Mouse (Mus musculus) lung, adult 2 months (tissue): ENCODE measurements around the gene Pip4p1. TPM values are rescaled to one million over a fixed set of nuclear protein-coding genes. Genes with fewer than 3 reads are reported as not detected.
A peak's percentile ranks its signal among the peaks of the same experiment; 100 is the strongest.
"Not testable (repeated sequence)": the region's sequence is repeated elsewhere in the genome, so short reads cannot be mapped to it uniquely, and the experiment has no call there.

Experiments used
- DNase-seq: peaks from one replicate; pipeline ENCODE4 v3.0.0; 2022
- H3K4me1 ChIP-seq: fragments of 200-500 bp; 2 replicates; pipeline ENCODE4 v1.6.1; 2011; ENCODE audit warnings: low read length; ENCODE audit not compliant: control insufficient read depth, insufficient read depth
- H3K4me3 ChIP-seq: fragments of 200-500 bp; replicated peaks from 2 replicates; pipeline ENCODE3; 2011; ENCODE audit warnings: low read depth, mild to moderate bottlenecking, control low read depth, low read length; ENCODE audit errors: extremely low read depth
- CTCF ChIP-seq: fragments of 200-500 bp; IDR thresholded peaks from 2 replicates; pipeline ENCODE4 v1.5.1; 2011; ENCODE audit warnings: mild to moderate bottlenecking, low read length, control low read depth; ENCODE audit not compliant: insufficient read depth
- POLR2A ChIP-seq: fragments of 200-500 bp; IDR thresholded peaks from 2 replicates; pipeline ENCODE4 v1.6.1; 2011; ENCODE audit warnings: low read depth, mild to moderate bottlenecking, control low read depth, low read length, borderline replicate concordance; ENCODE audit errors: extremely low read depth
- WGBS: fragments of 180-500 bp; shearing (Covaris S2); methylation state at CpG from one replicate; pipeline ENCODE4 v1.1.7; 2018; 5-methylcytosine and 5-hydroxymethylcytosine counted together
- polyA plus RNA-seq: library from polyadenylated mRNA; depleted of rRNA; stranded (reverse); fragments of >200 nt; gene quantifications from 2 replicates; pipeline ENCODE4 v1.2.3, GENCODE M21; 2012

The Pip4p1 gene
- polyA plus RNA-seq, 1 experiment = 99.1 TPM

DNA sequence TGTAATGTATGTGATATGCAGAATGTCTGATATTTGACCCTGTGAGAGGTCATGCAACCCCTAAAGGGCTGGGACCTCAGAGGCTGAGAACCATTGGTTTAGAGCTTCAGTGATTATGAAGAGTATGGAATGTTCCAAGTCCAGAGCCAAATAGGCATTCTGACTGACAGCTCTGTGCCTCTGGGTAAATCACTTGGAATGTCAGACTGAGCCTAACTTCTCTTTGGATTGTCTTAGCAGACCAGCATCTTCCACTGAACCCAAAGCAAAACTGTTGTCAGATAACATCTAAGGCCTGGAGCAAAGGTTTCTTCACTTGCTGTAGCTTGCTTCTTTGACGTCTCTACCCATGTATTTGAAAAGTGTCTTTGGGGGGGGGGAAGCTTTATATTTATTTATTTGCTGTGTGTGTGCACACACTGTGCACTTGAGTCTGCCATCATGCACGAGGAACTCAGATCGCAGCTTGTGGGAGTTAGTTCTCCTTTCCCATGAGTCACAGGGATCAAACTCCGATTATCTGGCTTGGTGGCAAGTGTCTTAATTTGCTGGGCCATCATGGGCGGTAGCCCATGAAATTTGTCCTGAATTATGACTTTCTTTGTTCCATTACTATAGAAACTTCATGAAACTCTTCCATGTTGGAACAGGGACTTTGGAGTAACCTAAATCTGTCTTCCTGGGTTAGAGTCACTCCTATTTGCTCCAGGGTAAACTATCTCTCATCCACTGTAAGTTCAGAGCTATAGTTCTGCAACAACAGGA is 37.7 kb upstream of the Pip4p1 start:
- no peak for DNase-seq
- Histone ChIP-seq H3K4me3 (no peak overlapping the region), H3K4me1 (no peaks in the 10 kb centered on the region; the same call in 1 of the 2 replicates)
- no peak for TF ChIP-seq CTCF
- no peak for TF ChIP-seq POLR2A
- 87% methylated on average over 5 of the region's 5 CpGs for WGBS

DNA sequence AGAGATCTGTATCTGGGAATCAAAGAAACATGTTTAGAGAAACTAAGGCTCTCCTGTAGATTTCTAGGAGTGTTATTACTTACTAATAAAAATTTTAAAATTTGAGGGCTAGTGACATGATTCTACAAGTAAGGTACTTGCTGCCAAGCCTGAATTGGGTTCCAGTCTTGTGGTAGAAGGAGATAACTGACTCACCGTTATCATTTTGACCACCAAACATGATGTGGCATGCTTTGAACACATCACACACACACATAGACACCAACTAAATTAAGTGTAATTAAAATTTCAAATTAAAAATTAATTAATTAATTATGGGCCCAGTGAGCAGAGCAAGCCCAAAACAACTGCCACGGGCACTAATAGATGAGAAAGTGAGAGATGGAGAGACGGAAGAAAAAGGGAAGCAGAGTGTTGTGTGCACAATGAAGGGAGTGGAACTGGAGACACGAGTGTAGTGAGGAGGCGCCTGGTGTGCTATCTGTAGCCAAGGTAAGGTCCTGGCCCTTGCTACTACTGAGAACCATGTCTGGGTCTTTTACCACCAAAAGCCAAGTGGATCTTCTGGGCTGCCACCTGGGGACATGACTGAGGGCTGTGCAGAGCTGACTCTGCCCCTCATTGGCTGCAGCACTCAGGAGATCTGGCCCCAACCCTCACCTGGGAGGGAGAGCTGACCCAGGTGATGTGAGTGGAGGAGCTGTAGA is 27.8 kb upstream of the Pip4p1 start:
- WGBS = 91% methylated on average over 5 of the region's 5 CpGs
- not testable (repeated sequence) for H3K4me3 ChIP-seq, H3K4me1 ChIP-seq, DNase-seq

DNA sequence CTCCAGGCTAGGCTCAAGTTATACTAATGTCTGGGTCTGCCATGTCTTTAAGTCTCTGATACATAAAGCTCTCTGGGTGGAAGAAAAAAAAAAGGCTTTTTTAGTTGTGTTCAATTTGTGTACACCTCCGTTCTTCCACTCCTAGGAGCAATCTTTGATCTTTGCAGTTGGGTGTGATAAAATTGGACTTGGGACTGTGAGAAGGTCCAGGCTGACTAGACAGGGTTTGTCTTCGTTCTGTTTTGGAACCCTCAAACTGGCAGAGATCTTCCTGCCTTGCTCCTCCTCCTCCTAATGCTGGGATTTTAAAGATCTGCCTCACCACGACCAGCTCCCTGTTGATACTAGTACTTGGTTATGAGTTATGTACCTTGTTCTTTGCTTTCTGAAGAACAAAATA is 26.5 kb upstream of the Pip4p1 start:
- 53% methylated on average over 3 of the region's 3 CpGs for WGBS
- not testable (repeated sequence) for H3K4me1 ChIP-seq, H3K4me3 ChIP-seq, DNase-seq

DNA sequence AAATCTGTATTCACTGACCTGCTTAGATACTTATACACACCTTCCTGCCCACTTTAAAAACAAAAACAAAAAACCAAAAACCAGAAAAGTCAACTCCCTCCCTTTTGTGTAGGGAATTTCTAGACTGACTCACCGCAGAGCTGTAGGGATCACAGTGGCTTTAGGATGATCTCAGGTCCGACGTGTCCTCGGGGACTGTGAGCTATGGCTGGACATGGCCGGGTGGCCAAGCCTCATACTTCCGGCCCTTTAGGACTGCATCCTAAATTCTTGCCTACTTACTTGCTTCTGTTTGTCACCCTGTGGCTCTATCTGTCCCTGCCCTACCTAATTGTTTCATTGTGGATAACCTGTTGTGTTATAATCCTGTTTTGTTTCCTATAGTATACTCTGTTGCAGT is 26.1 kb upstream of the Pip4p1 start:
- DNase-seq, H3K4me1 ChIP-seq, H3K4me3 ChIP-seq: not testable (repeated sequence)
- WGBS = 85% methylated on average over 6 of the region's 6 CpGs

DNA sequence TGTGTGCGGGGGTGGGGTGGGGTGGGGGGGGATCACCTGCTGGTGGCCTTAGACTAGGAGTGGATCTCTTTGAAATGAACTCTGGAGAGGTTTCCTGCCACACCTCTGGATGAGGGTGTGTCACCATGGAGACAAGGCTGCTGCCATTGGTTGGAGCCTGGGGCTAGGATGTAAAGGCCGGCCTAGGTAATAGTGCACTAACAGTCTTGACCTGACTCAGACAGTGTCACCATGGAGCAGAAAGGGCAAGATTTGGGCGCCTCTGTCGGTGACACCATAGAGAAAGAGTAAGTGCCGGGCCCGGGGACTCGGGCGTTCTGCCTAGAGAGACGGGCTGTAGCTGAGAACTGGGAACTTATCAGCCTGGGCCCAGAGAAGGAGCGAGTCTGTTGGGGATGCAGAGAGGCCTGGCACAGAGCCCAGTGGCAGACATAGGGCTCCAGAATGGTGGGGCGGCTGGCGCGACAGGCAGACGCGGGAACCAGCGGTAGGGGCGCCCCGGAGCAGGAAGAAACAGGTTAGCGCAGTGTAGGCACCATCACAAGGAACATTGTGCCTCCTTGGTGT is 25.4 kb upstream of the Pip4p1 start, which contains the start of gene Pnp2:
Pnp2 (plus strand) TSS at position 51 of the 567 bp plus-strand sequence.
- 7% methylated on average over 19 of the region's 19 CpGs for WGBS
- peak; percentile 58 for DNase-seq
- H3K4me3 ChIP-seq = peak within 1 kb of the TSS; percentile 2
- H3K4me1 ChIP-seq = not testable (repeated sequence)

DNA sequence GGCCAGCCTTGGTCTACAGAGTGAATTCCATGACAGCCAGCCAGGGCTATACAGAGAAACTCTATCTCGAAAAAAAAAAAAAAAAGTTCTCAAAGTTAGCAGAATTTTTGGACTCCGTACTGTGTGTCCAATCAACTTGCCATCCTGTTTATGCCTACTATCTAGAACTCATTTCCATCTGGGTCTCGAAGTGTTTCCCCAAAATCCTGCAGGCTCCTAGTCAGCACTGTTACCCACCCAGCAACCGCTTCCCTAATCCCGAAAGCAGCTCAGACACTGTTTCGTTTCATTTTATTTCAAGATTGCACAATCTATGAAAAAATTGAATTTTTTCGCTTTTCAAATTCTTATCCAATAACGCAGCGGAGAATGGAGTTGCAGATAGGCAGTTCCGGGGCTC is 24.8 kb upstream of the Pip4p1 start:
- no peak for DNase-seq
- WGBS = 62% methylated on average over 10 of the region's 10 CpGs
- no peak for TF ChIP-seq POLR2A
- TF ChIP-seq CTCF = no peak
- H3K4me1 ChIP-seq = peaks cover 2% of the 10 kb centered on the region; the same call in 1 of the 2 replicates
- no peak overlapping the region for H3K4me3 ChIP-seq

DNA sequence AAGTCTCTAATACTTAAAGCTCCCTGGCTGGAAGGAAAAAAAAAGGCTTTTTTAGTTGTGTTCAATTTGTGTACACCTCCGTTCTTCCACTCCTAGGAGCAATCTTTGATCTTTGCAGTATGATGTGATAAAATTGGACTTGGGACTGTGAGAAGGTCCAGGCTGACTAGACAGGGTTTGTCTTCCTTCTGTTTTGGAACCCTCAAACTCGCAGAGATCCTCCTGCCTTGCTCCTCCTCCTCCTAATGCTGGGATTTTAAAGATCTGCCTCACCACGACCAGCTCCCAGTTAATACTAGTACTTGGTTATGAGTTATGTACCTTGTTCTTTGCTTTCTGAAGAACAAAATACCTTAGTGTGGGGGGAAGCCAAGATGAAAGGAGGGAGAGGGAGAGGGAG is 14.9 kb upstream of the Pip4p1 start:
- H3K4me3 ChIP-seq = peak overlapping the region; percentile 21
- not testable (repeated sequence) for DNase-seq, H3K4me1 ChIP-seq
- WGBS = 9% methylated on average over 3 of the region's 3 CpGs

DNA sequence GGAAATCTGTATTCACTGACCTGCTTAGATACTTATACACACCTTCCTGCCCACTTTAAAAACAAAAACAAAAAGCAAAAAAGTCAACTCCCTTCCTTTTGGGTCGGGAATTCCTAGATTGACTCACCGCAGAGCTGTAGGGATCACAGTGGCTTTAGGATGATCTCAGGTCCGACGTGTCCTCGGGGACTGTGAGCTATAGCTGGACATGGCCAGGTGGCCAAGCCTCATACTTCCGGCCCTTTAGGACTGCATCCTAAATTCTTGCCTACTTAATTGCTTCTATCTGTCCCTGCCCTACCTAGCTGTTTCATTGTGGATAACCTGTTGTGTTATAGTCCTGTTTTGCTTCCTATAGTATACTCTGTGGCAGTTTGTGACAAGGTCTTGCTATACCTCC is 14.4 kb upstream of the Pip4p1 start:
- DNase-seq, H3K4me1 ChIP-seq: not testable (repeated sequence)
- 2% methylated on average over 6 of the region's 6 CpGs for WGBS
- H3K4me3 ChIP-seq = peak overlapping the region; percentile 68

DNA sequence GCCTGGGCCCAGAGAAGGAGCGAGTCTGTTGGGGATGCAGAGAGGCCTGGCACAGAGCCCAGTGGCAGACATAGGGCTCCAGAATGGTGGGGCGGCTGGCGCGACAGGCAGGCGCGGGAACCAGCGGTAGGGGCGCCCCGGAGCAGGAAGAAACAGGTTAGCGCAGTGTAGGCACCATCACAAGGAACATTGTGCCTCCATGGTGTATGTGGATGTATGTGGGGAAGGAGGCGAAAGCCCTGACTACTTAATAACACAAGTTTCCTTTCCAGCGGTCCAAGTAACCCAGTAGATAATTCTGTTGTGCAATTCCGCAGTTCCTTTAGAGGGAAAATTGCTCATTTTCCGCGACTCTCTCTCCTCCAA is 14.0 kb upstream of the Pip4p1 start:
- DNase-seq, H3K4me1 ChIP-seq: not testable (repeated sequence)
- H3K4me3 ChIP-seq = peak overlapping the region; percentile 62
- WGBS = under 1% methylated on average over 15 of the region's 15 CpGs

DNA sequence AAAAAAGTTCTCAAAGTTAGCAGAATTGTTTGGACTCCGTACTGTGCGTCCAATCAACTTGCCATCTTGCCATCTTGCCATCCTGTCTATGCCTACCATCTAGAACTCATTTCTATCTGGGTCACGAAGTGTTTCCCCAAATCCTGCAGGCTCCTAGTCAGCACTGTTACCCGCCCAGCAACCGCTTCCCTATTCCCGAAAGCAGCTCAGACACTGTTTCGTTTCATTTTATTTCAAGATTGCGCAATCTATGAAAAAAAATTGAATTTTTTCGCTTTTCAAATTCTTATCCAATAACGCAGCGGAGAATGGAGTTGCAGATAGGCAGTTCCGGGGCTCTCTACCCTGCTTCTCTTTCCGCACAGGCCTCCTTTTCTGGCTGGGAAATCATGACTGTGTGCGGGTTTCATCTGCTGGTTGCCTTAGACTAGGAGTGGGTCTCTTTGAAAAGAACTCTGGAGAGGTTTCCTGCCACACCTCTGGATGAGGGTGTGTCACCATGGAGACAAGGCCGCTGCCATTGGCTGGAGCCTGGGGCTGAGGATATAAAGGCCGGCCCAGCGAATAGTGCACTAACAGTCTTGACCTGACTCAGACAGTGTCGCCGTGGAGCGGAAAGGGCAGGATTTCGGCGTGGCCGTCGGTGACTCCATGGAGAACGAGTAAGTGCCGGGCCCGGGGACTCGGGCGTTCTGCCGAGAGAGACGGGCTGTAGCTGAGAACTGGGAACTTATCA is 13.4 kb upstream of the Pip4p1 start, which contains the start of gene Gm49342:
Gm49342 (plus strand) TSS at position 586 of the 736 bp plus-strand sequence.
- DNase-seq = peak; percentile 98
- Histone ChIP-seq H3K4me3 (peak within 1 kb of the TSS; percentile 68), H3K4me1 (peaks cover 5% of the 10 kb centered on the region)
- no peak for TF ChIP-seq CTCF
- TF ChIP-seq POLR2A = peak; percentile 99
- WGBS = 4% methylated on average over 31 of the region's 31 CpGs
